Mouse (Mus musculus): Measurements from ENCODE around the gene Mpp3.
"Not testable (repeated sequence)": the region's sequence is repeated elsewhere in the genome, so short reads cannot be mapped to it uniquely, and the experiment has no call there.

The Mpp3 gene

DNA sequence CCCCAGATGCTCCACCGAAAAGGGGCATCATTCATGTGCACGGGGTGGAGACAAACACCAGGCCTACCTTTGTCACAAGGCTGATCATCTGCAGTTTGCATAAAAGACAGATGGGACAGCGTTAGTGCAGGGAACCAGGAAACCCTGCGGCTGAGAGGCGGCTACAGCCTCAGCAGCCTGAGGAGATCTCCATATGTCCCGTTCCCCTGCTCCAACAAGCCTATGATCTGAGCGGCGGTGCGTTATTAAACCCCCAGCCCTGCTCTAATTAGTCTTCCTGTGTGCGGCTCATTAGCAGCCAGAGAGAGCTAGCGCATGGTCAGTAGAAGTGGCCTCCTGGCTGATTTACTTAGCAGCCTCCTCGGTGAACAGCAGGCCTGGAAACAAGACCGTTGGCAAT is 18.1 kb downstream of the Mpp3 start:
- DNase-seq (ENCODE audit: low spot score), result no peak

DNA sequence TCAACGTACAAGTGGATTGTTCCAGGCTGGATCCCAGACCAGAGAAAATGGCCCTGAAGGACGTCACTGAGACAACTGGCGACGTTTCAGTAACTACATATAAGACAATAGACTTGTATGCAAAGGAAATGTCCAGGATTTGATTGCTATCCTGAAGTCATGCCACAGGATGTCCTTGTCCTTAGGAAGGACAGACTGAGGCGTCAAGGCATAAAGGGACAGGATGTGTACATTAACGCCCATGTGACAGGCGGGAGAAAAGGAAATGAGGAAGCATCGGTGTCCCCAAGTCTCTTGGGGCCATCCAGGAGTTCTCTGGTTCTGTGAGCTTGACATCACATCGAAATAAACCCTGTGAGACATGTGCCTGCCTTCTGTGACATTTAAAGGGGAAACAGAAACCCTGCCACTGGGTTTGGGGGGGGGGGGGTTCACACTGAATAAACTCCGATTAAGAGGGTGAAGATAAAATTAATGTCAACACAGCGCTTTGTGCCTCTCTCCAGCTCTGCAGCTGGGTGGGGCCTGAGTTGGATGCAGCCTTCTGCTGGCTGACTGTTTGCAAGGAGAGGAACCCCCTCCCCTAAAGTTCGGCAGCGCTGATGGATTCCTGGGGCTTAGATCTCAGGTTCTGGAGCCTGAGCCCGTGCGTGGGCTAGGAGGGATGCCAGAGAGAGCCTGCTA is 19.2 kb downstream of the Mpp3 start:
- no peak for DNase-seq (ENCODE audit: low spot score)

DNA sequence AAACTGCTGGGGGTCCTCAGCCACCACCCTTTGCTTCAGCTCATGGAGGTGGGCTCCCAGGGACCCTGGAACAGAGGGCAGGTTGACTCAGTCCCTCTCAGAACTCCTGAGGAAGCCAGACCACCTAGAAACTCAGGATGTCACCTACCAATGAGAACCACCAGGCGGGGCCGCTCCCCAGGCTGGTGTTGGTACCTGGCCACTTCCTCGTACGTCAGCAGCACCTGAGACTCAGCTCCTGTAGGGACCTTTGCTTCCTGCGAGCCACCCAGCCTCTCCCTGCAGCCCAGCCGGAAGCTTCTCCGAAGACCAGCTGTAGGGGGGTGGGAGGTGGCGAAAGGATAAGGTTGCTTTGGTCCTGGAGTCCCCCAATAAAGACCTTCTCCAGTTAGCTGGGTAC is 19.9 kb downstream of the Mpp3 start:
- DNase-seq (ENCODE audit: low spot score), result no peak

DNA sequence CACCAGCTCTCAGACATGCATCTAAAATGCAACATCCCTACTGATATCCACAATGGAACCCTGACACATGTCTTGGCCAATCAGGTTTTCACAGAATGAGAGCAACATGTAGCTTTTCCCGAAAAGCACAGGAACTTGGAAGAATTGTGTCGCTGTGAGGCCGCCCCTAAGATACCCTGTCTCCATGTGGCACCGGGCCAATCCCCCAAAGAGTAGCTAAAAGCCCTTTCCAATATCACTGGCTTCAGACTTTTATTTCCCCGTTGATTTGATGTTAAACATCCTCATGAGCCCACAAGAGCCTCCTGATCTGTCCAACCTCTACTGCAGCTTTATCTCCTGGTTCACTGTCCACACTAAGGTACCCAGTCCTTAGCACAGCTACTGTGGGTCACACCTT is 21.6 kb downstream of the Mpp3 start:
- DNase-seq (ENCODE audit: low spot score), result no peak

DNA sequence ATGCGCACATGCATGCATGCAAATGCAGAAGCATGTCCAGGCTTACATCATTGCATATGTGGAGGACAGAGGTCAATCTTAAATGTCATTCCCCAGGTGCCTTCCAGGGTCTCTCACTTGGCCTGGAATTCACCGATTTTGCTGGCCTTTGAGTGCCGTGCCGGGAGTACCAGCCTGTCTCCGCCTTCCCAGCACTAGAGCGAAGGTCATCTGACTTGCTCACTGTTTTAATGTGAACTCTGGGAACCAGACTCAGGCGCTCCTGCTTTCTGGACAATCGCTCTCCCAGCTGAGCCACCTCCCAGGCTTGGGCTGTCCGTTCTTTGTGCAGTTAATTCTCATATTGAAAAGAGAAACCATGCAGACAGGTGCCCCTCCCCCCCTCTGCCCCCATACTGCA is 22.0 kb downstream of the Mpp3 start:
- no peak for DNase-seq (ENCODE audit: low spot score)

DNA sequence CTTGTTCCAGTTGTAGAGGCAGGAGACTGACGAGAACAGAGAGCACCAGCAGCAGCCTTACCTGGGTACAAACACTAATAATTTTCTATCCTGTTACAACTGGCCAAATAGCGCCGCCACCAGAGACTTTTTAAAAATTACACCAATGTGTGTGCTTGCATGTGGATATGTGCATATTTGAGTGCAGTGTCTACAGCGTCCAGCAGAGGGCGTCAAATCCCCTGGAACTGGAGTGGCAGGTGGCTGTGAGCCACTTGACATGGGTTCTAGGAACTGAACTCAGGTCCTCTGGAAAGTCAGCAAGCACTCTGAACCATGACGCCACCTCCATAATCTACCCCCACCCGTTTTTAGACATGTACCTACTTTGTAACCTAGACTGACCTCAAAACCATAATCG is 24.0 kb downstream of the Mpp3 start:
- DNase-seq (ENCODE audit: low spot score), result no peak

DNA sequence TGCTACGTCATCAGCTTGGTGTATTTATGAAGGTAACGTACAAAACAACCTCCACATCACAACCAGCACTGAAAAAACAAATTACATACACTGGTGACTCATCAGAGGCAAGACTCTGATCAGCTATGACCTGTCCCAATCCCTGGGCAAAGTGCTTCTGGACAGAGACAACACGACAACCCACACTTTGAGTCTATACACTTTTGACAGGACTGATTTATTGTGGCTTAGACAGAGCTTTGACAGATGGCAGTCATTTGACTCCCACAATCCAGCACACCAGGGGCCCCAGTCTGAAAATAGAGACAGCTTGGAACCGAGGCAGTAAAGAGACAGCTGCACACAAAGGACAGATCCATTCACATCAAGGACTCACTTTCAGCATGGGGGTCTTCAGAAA is 28.8 kb downstream of the Mpp3 start:
- DNase-seq (ENCODE audit: low spot score), result no peak

DNA sequence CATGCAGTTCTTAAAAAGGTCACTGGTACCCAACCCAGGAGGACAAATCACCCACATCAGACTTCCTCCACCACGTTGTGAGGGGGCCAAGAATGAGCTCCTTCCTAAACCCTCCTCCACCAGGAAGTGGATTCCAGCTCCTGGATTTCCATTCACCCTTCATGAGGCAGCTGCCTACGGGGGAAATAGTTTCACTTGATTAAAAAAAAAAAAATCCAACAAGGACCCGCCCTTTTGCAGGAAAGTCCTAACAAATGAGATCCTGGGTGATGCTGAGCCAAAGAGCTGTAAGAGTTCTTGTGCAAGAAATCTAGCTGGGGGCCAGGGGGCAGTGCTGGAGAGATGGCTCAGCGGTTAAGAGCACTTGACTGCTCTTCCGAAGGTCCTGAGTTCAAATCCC is 30.0 kb downstream of the Mpp3 start:
- no peak for DNase-seq (ENCODE audit: low spot score)

DNA sequence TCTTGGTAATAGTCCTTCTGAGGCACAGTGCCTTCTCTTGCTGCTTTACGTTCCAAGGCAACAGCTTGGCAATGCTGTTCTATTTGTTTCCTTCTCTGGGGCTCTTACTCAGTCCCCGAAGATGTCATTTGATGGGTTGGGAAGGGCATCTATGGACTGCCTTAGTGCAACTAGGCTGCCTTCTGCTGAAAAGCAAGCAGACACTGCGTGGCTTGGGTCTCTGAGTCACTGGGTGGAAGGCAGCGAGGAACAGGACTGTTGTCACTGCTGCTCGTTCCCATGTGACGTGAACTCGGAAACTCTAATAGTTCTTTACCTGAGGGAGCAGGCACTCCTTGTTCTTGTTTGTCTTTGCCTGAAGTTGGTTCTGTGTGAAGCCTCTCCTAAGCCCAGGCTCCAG is 32.3 kb downstream of the Mpp3 start:
- no peak for DNase-seq (ENCODE audit: low spot score)

DNA sequence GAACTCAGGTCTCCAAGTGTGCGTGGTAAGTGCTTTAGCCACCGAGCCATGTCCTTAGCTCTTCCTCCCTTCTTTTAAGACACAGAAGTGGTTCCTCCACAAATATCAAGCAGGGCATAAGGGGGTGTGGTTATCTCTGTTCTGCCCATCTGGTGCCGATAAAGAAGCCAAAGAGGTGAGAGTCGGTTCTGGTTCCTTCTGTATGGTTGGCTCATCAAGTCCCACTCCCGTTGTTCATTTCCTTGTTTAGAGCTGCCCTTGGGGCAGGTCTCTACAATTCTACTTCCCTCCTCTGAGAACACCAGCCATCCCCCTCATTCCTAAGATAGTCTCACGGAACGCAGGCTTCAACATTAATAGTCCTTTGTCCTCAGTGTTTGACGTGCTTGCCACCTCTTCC is 34.2 kb downstream of the Mpp3 start:
- no peak for DNase-seq (ENCODE audit: low spot score)

DNA sequence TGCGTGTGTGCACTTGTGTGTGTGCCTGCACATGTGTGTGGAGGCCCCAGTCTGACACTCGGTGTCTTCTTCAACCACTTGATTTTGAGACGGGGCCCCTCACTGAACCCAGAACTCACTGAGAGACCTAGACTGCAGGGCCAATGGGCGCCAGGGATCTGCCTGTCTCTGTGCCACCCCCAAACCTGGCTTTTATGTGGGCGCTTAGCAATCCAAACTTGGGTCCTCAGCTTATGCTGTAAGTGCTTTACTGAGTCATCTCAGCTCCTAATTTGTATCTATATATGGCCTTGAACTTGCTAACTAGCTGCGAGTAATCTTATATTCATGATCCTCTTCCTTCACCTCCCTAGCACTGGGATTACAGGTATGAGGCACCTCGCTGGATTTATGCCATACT is 35.9 kb downstream of the Mpp3 start:
- no peak for DNase-seq (ENCODE audit: low spot score)

DNA sequence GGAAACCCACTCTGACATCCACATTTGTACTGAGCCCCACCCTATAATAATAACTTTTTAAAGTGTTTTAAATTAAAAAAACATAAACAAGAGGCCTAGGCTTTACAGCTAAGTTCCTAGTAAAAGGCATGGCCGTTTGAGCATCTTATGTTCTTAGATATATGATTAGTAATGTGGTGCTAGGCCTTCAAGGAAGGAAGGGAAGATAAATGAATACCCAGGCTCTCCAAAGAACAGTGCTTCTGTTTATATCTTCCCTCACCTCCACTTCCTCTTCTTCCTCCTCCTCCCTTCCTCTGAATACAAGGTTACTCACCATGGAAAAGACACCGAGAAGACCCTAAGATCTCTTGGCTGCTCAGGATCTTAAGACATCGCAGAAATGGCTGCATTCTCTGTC is 36.4 kb downstream of the Mpp3 start:
- no peak for DNase-seq (ENCODE audit: low spot score)

DNA sequence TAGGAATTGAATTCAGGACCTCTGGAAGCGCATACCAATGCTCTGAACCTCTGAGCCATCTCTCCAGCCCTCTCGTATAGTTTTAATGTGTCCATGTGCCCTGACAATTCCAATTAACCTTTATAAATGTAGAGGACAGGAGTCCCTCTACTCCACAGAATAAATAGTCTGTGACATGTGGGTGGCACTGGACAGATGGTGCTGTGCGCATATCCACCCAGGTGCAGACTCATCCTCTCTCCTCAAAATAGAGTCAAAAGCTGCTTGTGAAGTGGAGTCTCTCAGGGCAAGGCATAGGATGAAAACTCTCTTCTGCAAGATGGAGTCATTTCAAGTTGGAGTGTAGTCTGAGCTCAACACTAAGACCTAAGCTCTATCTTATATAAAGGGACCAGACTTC is 38.0 kb downstream of the Mpp3 start:
- no peak for DNase-seq (ENCODE audit: low spot score)

DNA sequence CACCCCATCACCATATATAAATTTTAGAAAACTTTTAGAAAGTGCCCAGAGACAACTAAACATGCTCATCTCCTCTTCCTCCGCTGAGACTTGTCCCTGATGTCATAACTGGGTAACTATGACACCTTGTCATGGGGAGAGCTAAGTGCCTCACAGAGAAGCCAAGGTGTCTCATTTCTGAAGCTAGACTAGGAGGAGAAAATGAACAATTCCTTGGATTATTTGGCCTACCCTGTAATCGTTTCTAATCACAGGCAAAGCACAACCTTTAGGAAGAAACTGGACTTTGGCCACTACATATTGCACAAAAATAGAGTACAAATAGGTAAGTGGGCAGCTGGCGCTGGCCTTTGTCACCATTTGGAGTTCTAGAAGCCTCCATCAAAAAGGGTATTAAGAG is 41.3 kb downstream of the Mpp3 start, which contains the start of gene Dusp3:
Gene Dusp3, minus strand, starts transcription at position 101 of the 400 bp plus-strand sequence.
- DNase-seq (ENCODE audit: low spot score), result no peak

DNA sequence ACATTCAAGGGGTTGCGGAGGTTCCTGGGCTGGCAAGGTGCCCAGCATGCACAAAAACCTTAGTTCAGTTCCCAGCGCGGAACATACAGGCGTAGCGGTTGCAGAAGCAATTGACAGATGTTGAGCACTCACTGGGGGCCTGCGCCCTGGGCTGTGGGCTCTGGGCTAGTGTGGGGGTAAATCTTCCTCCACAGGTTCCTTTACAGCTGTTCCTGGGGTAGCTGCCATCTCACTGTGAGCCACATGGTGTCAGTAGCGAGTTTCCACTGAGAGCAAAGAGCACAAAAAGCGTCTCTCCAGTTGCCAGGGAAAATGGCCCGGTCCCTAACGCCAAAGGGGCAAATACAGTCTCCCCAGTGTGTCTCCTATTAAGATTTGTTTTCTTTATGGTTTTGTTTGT is 42.3 kb downstream of the Mpp3 start:
- peak; percentile 65 for DNase-seq (ENCODE audit: low spot score)

DNA sequence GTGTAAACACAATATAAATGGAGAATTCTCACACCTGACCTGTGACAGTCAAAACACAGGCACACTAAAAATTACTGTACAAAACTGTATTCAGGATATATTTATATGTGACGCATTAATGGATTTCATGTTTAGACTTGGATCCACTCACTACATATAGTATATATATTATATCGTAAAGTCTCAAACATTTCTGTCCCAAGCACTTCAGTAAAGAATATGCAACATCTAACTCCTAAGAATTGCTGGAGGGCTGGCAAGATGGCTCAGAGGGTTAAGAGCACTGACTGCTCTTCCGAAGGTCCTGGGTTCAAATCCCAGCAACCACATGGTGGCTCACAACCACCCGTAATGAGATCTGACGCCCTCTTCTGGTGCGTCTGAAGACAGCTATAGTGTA is 42.8 kb downstream of the Mpp3 start:
- DNase-seq (ENCODE audit: low spot score), result not testable (repeated sequence)

DNA sequence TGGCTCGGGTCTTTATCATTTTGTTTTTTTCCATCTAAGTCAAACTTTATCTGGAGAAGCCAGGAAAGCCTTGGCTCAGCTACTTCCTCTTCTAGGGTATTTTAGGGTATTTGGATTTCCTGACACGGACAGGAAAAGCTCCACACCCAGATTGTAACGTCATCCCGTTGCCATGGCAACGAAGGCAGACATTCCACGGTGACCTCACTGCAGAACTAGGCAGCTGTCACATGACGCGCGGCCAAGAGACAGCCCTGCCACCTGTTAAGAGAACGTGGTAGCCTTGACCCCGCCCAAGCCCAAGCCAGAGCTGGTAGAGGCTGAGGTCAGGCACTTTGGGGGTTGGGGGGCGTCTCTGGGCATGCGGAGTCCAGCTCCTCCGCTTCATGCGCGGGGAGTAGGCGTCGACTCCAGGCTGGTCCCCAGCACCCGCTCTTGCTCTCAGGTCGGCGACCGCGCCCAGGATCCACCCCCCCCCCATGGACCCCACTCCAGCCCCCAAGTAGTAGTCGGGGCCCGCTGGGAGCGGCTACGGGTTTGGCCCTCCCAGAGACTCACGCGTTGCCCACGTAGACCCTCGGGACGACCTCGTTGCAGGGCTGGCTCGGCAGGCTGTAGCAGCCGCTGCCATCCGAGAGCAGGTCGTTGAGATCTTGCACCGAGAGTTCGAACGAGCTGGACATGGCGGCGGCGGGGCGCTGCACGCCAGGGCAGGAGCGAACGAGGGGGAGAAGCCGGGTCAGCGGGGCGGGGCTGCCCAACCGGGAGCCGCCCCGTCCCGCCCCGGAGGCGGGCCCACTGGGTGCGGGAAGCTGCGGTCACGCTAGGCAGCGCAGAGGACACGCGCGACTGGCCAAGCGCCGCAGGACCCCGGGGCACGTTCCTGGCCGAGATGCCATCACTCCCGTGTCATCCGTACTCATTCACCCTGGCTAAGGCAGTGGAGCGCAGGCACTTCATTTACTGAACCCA is 43.9 kb downstream of the Mpp3 start, which contains the start of gene Cfap97d1:
Gene Cfap97d1, plus strand, starts transcription at position 226 of the 972 bp plus-strand sequence.
- DNase-seq (ENCODE audit: low spot score), result peak; percentile 83

DNA sequence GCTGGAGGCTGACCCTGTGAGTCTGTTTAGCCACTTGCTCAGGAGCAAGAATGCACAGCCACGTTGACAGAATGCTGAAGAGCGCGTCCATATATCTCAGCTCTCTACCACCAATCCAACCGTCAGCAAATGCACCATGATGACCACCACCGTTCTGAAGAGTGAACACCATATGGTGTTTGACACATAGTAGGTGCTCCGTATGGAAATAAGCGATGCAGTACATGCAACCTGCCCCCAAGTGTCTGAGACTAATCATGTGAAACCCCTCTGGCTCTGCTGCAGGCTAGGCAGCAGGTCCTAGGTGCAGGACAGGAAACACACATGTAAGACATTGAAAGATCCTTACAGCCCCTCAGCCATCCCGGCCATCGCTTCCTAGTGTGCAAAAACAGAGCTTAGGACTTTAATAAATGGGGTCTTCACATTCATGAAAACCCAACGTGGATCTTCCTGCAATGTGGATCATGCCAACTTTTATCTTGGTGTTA is 44.8 kb downstream of the Mpp3 start:
- DNase-seq (ENCODE audit: low spot score), result no peak

DNA sequence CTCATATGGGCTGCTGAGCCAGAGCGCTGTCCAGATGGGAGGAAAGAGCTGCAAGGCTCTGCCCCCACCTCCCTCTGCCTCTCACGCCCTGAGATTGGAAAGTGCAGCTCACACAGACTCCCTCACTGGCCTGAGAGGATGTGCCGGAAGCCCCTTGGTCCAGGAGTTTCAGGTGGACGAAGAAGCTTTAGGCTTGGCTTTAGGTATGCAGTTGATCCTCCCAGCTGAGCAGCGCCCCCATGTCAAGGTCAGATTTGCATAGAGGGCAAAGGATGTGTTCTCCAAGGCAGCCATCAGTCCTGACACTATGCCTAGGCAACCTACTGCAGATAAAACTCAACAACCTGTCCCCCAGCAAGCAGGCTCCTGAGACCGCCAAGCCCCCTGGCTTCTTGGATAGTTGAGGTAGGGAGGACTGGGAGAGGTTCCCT is 45.3 kb downstream of the Mpp3 start:
- no peak for DNase-seq (ENCODE audit: low spot score)

DNA sequence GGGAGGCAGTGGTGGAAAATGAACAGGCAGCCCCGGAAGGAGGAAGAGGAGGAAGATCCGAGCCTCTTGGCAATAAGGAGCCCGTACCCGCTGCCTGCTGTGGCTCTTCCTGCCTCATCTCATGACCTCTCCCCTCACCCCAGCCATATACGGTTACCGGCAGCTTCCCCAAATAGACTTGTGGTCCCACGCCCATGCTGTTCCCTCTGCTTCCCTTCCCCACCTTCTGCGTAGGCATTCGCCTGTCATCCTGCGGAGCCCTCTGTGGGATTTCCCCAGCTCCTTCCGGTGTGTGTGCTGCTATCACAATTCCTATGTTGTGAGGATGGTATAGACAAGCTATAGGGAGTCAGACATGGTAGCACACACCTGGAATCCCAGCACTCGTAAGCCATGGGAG is 46.4 kb downstream of the Mpp3 start:
- no peak for DNase-seq (ENCODE audit: low spot score)

DNA sequence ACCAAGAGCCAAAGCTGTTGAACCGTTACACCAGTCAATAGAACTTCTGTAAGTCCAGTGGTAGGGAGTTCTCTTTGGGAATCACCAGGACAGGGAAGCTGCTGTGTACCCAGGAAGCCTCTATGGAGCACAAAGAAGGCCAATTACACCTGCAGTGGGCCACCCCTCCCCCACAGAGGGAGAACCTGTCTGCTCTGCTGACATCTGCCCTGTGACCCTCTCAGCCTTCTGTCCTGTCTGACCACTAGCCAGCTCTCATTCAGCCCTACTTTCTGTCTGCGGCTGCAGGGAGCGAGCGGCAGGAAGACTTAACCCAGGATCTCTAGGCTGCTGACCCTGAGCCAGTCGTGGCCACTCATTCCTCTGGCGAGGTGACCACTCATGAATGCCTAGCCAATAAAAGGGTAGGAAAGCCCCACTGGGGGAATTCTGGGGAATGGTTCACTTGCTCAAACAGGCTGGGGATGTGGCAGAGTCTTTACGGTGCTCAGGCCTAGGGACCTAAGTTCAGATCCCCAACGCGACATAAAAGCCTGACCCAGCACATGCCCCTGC is 47.6 kb downstream of the Mpp3 start:
- DNase-seq (ENCODE audit: low spot score), result no peak

DNA sequence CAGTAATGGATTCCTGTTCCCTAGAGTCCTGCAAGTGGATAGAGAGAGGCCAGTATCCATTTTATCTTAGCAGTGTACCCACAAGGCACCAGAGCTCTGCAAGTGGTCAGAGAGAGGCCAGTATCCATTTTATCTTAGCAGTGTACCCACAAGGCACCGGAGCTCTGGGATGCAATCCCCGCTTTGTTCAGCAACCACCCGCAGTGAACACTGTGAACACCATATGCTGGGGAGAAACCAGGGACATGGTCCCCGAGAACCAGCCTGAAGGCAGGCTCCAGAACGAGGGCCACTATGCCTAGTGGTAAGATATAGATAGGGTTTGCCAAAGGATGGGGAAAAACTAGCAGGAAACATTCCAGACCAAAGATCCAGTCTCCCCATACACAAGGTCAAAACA is 49.1 kb downstream of the Mpp3 start:
- DNase-seq (ENCODE audit: low spot score), result no peak

DNA sequence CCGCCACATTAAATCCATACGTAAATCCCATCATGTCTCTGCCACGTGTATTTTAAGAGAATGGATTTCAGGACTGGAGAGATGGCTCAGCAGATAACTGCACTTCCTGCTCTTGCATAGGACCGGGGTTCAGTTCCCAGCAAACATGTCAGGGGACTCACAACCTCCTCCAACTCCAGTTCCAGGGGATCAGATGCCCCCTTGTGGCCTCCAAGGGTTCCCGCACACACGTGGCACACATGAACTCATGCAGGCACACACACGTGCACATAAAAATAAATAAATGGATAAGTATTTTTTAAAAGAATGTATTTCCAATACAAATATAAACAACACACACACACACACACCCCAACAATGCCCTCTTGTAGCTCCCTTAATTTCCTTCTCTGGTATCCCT is 51.3 kb downstream of the Mpp3 start:
- no peak for DNase-seq (ENCODE audit: low spot score)
